Mouse (Mus musculus) liver, postnatal 0 days (tissue): ENCODE results near the gene Cox7a2.

ENCODE experiments used
- CTCF ChIP-seq: sonication (generic); IDR thresholded peaks from 2 replicates; pipeline ENCODE4 v1.5.1; 2016; ENCODE audit warnings: antibody characterized with exemption, low read depth
- EP300 ChIP-seq: IDR thresholded peaks from 2 replicates; pipeline ENCODE4 v1.6.1; 2016; ENCODE audit warnings: antibody characterized with exemption, low read depth, mild to moderate bottlenecking

DNA sequence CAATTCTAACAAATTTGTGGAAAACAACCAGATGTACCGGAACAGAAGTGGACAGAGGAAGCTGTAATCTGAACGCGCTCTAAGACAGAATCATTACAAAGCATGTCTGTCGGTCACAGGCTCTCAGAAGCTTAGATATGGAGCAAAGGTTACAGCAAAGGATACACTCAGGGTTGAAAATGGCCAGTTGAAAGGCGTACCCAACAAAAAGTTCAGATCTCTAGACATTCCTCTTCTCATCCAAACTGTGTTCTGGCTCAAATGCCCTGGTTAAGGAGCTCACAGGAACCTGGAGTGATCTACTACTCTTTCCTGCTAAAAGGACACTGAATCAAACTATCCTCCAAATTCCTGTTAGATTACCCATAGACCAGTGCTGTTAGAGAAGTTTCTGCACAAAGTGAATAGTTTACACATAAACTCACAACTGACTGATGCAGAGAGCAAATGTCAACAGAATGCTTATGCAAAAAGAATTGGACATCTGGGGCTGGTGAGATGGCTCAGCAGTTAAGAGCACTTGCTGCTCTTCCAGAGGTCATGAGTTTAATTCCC lies 7.4 kb upstream of the Cox7a2 start:
- TF ChIP-seq CTCF (no peak), EP300 (no peak)
